ENCODE assay signal across 9 mouse cellular contexts in genomic region chr2:91470055-91470647, GRCm38 (mm10). TPM values are rescaled to one million over a fixed set of nuclear protein-coding genes. Genes with fewer than 3 reads are reported as not detected.
A peak's percentile ranks its signal among the peaks of the same experiment; 100 is the strongest.
DNase-seq lines count a peak whose midpoint lies in the region; ATAC-seq lines count a peak whose summit lies in the region.
"Had no signal": no experiment of that assay in that cellular context is flagged by ENCODE, and none has a peak within 500 bp of the region (broad histone marks: within the 10 kb centered on the region; RNA-seq: fewer than 3 reads in every experiment).

No protein-coding gene starts in this region.

- ATAC-seq in hindbrain, embryonic 12.5 days (ENCODE audit: low FRiP score), result peak; percentile 77

- no peaks in the 10 kb centered on the region for H3K27me3 ChIP-seq in hindbrain, embryonic 12.5 days
- H3K27me3 ChIP-seq: liver, embryonic 13.5 days had no signal

- 0 out of 2 replicates have a peak overlapping the region, but pooled peaks have one; percentile 23 for H3K9ac ChIP-seq in hindbrain, embryonic 12.5 days
- H3K9ac ChIP-seq: liver, embryonic 13.5 days had no signal

- no peaks in the 10 kb centered on the region for H3K9me3 ChIP-seq in hindbrain, embryonic 12.5 days (replicated peaks)
- H3K9me3 ChIP-seq: liver, embryonic 13.5 days had no signal

- peaks cover 17% of the 10 kb centered on the region for H3K36me3 ChIP-seq in hindbrain, embryonic 12.5 days

- H3K4me1 ChIP-seq in hindbrain, embryonic 12.5 days, result peaks cover 34% of the 10 kb centered on the region
- H3K4me1 ChIP-seq: liver, embryonic 13.5 days had no signal

- no peak overlapping the region for H3K4me3 ChIP-seq in hindbrain, embryonic 12.5 days
- H3K4me3 ChIP-seq: liver, embryonic 13.5 days had no signal

- peak overlapping the region; percentile 40 for H3K27ac ChIP-seq in hindbrain, embryonic 12.5 days
- H3K27ac ChIP-seq: liver, embryonic 13.5 days had no signal

- H3K4me2 ChIP-seq in hindbrain, embryonic 12.5 days (replicated peaks), result no peak overlapping the region
- H3K4me2 ChIP-seq: liver, embryonic 13.5 days had no signal

- WGBS in hindbrain, embryonic 12.5 days, result 13% methylated on average over 7 of the region's 7 CpGs

- peak; percentile 48 for DNase-seq in lung, postnatal 10 days
- DNase-seq in lung, postnatal 36 days, result no peak
- DNase-seq in mesoderm, embryonic 11.5 days (ENCODE audit: low read depth, low spot score), result peak; percentile 33
- peak; percentile 37 for DNase-seq in right cerebral cortex, postnatal 4 days
- DNase-seq in urinary bladder, adult 2 months (ENCODE audit: low spot score), result no peak
- no peak for DNase-seq in yolk sac, embryonic 10.5 days (ENCODE audit: low spot score)
- no peak for DNase-seq in kidney, postnatal 25 days
- DNase-seq: liver, embryonic 13.5 days had no signal

RNA-seq across cellular contexts. Expression of gene Lrp4, which starts 12.8 kb away (rescaled TPM):
- polyA plus RNA-seq in hindbrain, embryonic 12.5 days (2016; fragmentation: Nextera tagmentation; extraction: Ambion mirVana), result 5.8 and 6.4 TPM in 2 replicates
- polyA plus RNA-seq in urinary bladder, adult 2 months (2012; rRNA removed), result 4.4 and 5.8 TPM in 2 replicates

RNA-seq across cellular contexts. Expression of gene 1110051M20Rik, which starts 25.6 kb away (rescaled TPM):
- polyA plus RNA-seq in hindbrain, embryonic 12.5 days (2016; fragmentation: Nextera tagmentation; extraction: Ambion mirVana), result 104 and 105 TPM in 2 replicates
- polyA plus RNA-seq in urinary bladder, adult 2 months (2012; rRNA removed), result 21.0 and 25.7 TPM in 2 replicates

RNA-seq across cellular contexts. Expression of gene Ckap5, which starts 56.4 kb away (rescaled TPM):
- polyA plus RNA-seq in hindbrain, embryonic 12.5 days (2016; fragmentation: Nextera tagmentation; extraction: Ambion mirVana), result 136 and 139 TPM in 2 replicates
- 19.6 and 22.9 TPM in 2 replicates for polyA plus RNA-seq in urinary bladder, adult 2 months (2012; rRNA removed)

Comparison
In these comparisons a context has a peak if more than half of its experiments do, and no peak if none do; other contexts are left out.
1. DNase-seq: peak in lung, postnatal 10 days (single experiment), mesoderm, embryonic 11.5 days (single experiment) and right cerebral cortex, postnatal 4 days (single experiment); none in lung, postnatal 36 days (single experiment), urinary bladder, adult 2 months (single experiment), yolk sac, embryonic 10.5 days (single experiment) and kidney, postnatal 25 days (0 of 2).